7 mouse cellular contexts compared by ENCODE assay signal in the genomic region with DNA sequence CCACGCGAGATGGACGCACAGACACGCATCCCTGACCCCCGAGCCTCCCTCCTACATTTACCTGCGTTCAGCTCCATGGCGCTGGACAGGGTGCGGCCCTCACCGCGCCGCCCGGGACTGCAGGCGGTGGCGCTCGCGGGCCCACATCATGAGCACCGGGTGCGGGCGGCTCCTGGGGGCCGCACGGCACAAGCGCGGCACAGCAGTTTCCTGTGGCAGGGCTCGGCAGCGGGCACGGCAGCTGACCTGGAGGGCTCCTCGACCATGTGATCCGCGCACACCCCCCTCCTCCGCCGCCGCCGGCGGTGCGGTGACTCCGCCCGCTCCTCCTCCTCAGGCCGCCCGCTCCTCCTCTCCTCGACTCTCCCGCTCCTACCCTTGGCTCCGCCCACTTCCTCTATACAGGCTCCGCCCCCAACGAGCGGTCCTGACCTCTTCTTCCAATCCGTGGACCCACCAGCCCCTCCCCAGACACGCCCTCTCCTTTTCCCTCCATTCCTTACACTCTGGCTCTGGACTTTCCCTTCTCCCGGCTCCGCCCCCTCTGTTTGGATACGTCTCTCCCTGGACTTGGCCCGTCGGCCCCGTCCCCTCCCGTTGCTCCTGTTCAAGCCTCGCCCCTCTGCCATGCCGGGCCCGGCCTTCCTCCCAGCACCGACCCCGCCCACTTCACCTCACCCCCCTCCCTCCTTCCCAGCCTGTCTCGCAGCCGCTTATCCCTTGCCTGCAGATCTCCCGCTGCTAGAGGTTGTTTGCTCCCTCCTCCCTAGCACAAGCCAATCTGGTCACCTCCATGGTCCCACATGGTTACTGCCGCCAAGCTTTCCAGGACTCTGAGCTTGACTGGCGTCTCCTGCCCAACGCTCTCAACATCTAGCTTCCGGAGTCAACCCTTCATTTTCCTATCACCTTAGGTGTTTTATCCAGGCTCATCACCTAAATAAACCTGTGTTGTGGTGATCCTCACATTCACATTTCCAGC. TPM values are rescaled to one million over a fixed set of nuclear protein-coding genes. Genes with fewer than 3 reads are reported as not detected.
DNase-seq lines count a peak whose midpoint lies in the region; ATAC-seq lines count a peak whose summit lies in the region.

Gene Nr1d2 (minus strand): TSS at position 378 of the 982 bp plus-strand sequence.

- peak; percentile 93 for ATAC-seq in intestine, embryonic 16.5 days
- ATAC-seq in midbrain, embryonic 11.5 days (ENCODE audit: low FRiP score) = peak; percentile 93

- H3K4me2 ChIP-seq in intestine, embryonic 16.5 days (ENCODE audit: low read depth, low read length) = peak within 1 kb of the TSS; percentile 81
- H3K4me2 ChIP-seq in midbrain, embryonic 11.5 days = peak within 1 kb of the TSS; percentile 74

- H3K9me3 ChIP-seq in intestine, embryonic 16.5 days (ENCODE audit: control insufficient read depth, low read length) = no peaks in the 10 kb centered on the region
- H3K9me3 ChIP-seq in midbrain, embryonic 11.5 days (ENCODE audit: control insufficient read depth, low read length) = no peaks in the 10 kb centered on the region

- DNase-seq in adrenal gland, adult 8-10 months = peak; percentile 100
- peak; percentile 100 for DNase-seq in embryo, embryonic 9.5 days (ENCODE audit: extremely low spot score)
- peak; percentile 97 to 99 for DNase-seq in gastrocnemius, postnatal 4 days (ENCODE audit: low spot score in 2 of 2)
- peak; percentile 97 to 98 for DNase-seq in left cerebral cortex, postnatal 36 days (ENCODE audit: low spot score in 2 of 2)
- peak; percentile 99 for DNase-seq in midbrain, embryonic 11.5 days (ENCODE audit: low spot score, missing footprints)
- peak; percentile 100 for DNase-seq in skeletal muscle tissue, adult 2 months (ENCODE audit: low read depth, low spot score)

- H3K4me1 ChIP-seq in intestine, embryonic 16.5 days (ENCODE audit: control insufficient read depth, insufficient read depth, low read length) = peaks cover 5% of the 10 kb centered on the region; the same call in 1 of the 2 replicates
- H3K4me1 ChIP-seq in midbrain, embryonic 11.5 days (ENCODE audit: control insufficient read depth, insufficient read depth, low read length) = no peaks in the 10 kb centered on the region

- peak within 1 kb of the TSS; percentile 79 for H3K4me3 ChIP-seq in intestine, embryonic 16.5 days (ENCODE audit: low read length)
- H3K4me3 ChIP-seq in midbrain, embryonic 11.5 days (ENCODE audit: low read depth, low read length) = peak within 1 kb of the TSS; percentile 72

- peak within 1 kb of the TSS; percentile 76 for H3K9ac ChIP-seq in intestine, embryonic 16.5 days (ENCODE audit: low read depth, low read length)
- peak within 1 kb of the TSS; percentile 63 for H3K9ac ChIP-seq in midbrain, embryonic 11.5 days (ENCODE audit: low read length)

- peak within 1 kb of the TSS; percentile 77 for H3K27ac ChIP-seq in intestine, embryonic 16.5 days (ENCODE audit: low read length)
- peak within 1 kb of the TSS; percentile 20; the same call in 1 of the 2 replicates for H3K27ac ChIP-seq in midbrain, embryonic 11.5 days (ENCODE audit: low read depth, low read length)

- no peaks in the 10 kb centered on the region for H3K36me3 ChIP-seq in intestine, embryonic 16.5 days (ENCODE audit: control insufficient read depth, insufficient read depth, low read length)
- H3K36me3 ChIP-seq in midbrain, embryonic 11.5 days (ENCODE audit: control insufficient read depth, insufficient read depth, low read length) = no peaks in the 10 kb centered on the region

- no peaks in the 10 kb centered on the region for H3K27me3 ChIP-seq in intestine, embryonic 16.5 days (replicated peaks; ENCODE audit: control insufficient read depth, insufficient read depth, low read length)
- H3K27me3 ChIP-seq in midbrain, embryonic 11.5 days (ENCODE audit: control insufficient read depth, insufficient read depth, low read length) = no peaks in the 10 kb centered on the region

- under 1% methylated on average over 51 of the region's 66 CpGs for WGBS in intestine, embryonic 16.5 days
- under 1% methylated on average over 63 of the region's 66 CpGs for WGBS in midbrain, embryonic 11.5 days

- intact Hi-C loops in left cerebral cortex, postnatal 36 days (cut with DNase I) = loop anchor here (1.0 kb wide), 1 partner anchor 32 kb away; the partner anchor contains the start of genes Nkiras1 and Rpl15

RNA-seq across cellular contexts. Expression of gene Nr1d2, which starts in this region (rescaled TPM):
- total RNA-seq in adrenal gland, adult 8-10 months (2022) = 100 to 1,000 TPM in 3 of 4 experiments, 10 to 100 TPM in 1; 98.8 to 150 (median 116) TPM
- 10 to 100 TPM; 43.0 to 52.7 TPM for total RNA-seq in gastrocnemius, postnatal 4 days (2021)
- polyA plus RNA-seq in intestine, embryonic 16.5 days (2015; fragmentation: Nextera tagmentation; extraction: Ambion mirVana) = 3.6 and 3.8 TPM in 2 replicates
- 100 to 1,000 TPM in 1 of 2 experiments, 10 to 100 TPM in 1; 88.0 to 102 TPM for total RNA-seq in left cerebral cortex, postnatal 36 days (2021)
- 4.9 and 5.2 TPM in 2 replicates for polyA plus RNA-seq in midbrain, embryonic 11.5 days (2014; fragmentation: Nextera tagmentation; extraction: Ambion mirVana)

Comparison
In these comparisons a context has a peak if more than half of its experiments do, and no peak if none do; other contexts are left out.
1. Peak in every context shown above with its lines: DNase-seq, ATAC-seq, H3K4me3 ChIP-seq and H3K27ac ChIP-seq.